Mouse (Mus musculus) cerebral cortex, adult 2 months (tissue): Measurements from ENCODE around the gene Rufy2.

ENCODE experiments used
- WGBS: fragments of 180-500 bp; shearing (Covaris S2); methylation state at CpG from one replicate; pipeline ENCODE4 v1.1.7; 2018; 5-methylcytosine and 5-hydroxymethylcytosine counted together

Gene Rufy2

GRCm38 (mm10) chr10:62980039-62980954 lies at the start of gene Rufy2:
Gene Rufy2 (plus strand): TSS chr10:62980223.
- under 1% methylated on average over 74 of the region's 77 CpGs for WGBS

- WGBS: 100% methylated on average over 1 of the region's 1 CpGs
Measured at GRCm38 (mm10) chr10:62932381-62932780, 47.6 kb upstream of the Rufy2 start.

- WGBS: 80% methylated on average over 10 of the region's 10 CpGs
Measured at GRCm38 (mm10) chr10:62944975-62945580, 34.9 kb upstream of the Rufy2 start.

- under 1% methylated on average over 68 of the region's 68 CpGs for WGBS
Measured at GRCm38 (mm10) chr10:62946738-62947471, 33.1 kb upstream of the Rufy2 start, which contains the start of gene Dna2. Gene Dna2 (plus strand): TSS chr10:62947026.

GRCm38 (mm10) chr10:62948551-62948950 lies 31.5 kb upstream of the Rufy2 start:
- WGBS: 88% methylated on average over 7 of the region's 7 CpGs

- WGBS: 94% methylated on average over 7 of the region's 7 CpGs
Measured at GRCm38 (mm10) chr10:62963956-62964355, 16.1 kb upstream of the Rufy2 start.

- WGBS: 93% methylated on average over 11 of the region's 11 CpGs
Measured at GRCm38 (mm10) chr10:62965796-62966195, 14.2 kb upstream of the Rufy2 start.

GRCm38 (mm10) chr10:62966291-62966690 lies 13.7 kb upstream of the Rufy2 start:
- 97% methylated on average over 15 of the region's 15 CpGs for WGBS

- WGBS: 56% methylated on average over 16 of the region's 16 CpGs
Measured at GRCm38 (mm10) chr10:62971821-62972220, 8.2 kb upstream of the Rufy2 start.

GRCm38 (mm10) chr10:62979667-62980038 lies 370 bp upstream of the Rufy2 start:
- WGBS: 12% methylated on average over 10 of the region's 10 CpGs

- 91% methylated on average over 11 of the region's 11 CpGs for WGBS
Measured at GRCm38 (mm10) chr10:62984072-62984471, 4.0 kb downstream of the Rufy2 start.

- 84% methylated on average over 6 of the region's 6 CpGs for WGBS
Measured at GRCm38 (mm10) chr10:62984495-62984894, 4.5 kb downstream of the Rufy2 start.

- 30% methylated on average over 3 of the region's 3 CpGs for WGBS
Measured at GRCm38 (mm10) chr10:62987341-62987740, 7.3 kb downstream of the Rufy2 start.

GRCm38 (mm10) chr10:62990636-62991035 lies 10.6 kb downstream of the Rufy2 start:
- WGBS: 94% methylated on average over 15 of the region's 15 CpGs

GRCm38 (mm10) chr10:62993991-62994390 lies 14.0 kb downstream of the Rufy2 start:
- 68% methylated on average over 6 of the region's 9 CpGs for WGBS

- 45% methylated on average over 9 of the region's 9 CpGs for WGBS
Measured at GRCm38 (mm10) chr10:63000584-63000983, 20.6 kb downstream of the Rufy2 start.

- 70% methylated on average over 9 of the region's 9 CpGs for WGBS
Measured at GRCm38 (mm10) chr10:63003252-63003651, 23.2 kb downstream of the Rufy2 start.

- 57% methylated on average over 9 of the region's 9 CpGs for WGBS
Measured at GRCm38 (mm10) chr10:63004556-63004955, 24.5 kb downstream of the Rufy2 start.

GRCm38 (mm10) chr10:63008193-63008592 lies 28.2 kb downstream of the Rufy2 start:
- 51% methylated on average over 3 of the region's 3 CpGs for WGBS

- 65% methylated on average over 4 of the region's 4 CpGs for WGBS
Measured at GRCm38 (mm10) chr10:63010268-63010667, 30.2 kb downstream of the Rufy2 start.

- WGBS: 82% methylated on average over 6 of the region's 6 CpGs
Measured at GRCm38 (mm10) chr10:63011556-63011955, 31.5 kb downstream of the Rufy2 start.

- 42% methylated on average over 3 of the region's 3 CpGs for WGBS
Measured at GRCm38 (mm10) chr10:63013476-63013875, 33.5 kb downstream of the Rufy2 start.
